Mouse (Mus musculus) hindbrain, postnatal 0 days (tissue): ENCODE measurements at regions not wholly inside any gene's neighbourhood (a gene's known extent, or its start where the extent isn't known, plus 50 kb on each side); places are given as distances from the start of the nearest gene placed in this dataset.
A peak's percentile ranks its signal among the peaks of the same experiment; 100 is the strongest.

Experiments used
- ATAC-seq: fragments of 200-750 bp; cut with Nextera tagmentation; 2 replicates; pipeline ENCODE4 v1.8.0; 2017; ENCODE audit warnings: mild to moderate bottlenecking, moderate TSS enrichment, moderate library complexity
- DNase-seq: peaks from one replicate; pipeline ENCODE4 v3.0.0-alpha.2; 2015; ENCODE audit warnings: low spot score
- H3K27ac ChIP-seq: fragments of 300-500 bp; sonication (generic); 2 replicates; pipeline ENCODE4 v1.5.1; 2014; ENCODE audit warnings: mild to moderate bottlenecking
- H3K27me3 ChIP-seq: fragments of 300-500 bp; sonication (generic); 2 replicates; pipeline ENCODE4 v1.6.1; 2014; ENCODE audit warnings: low read length, mixed read lengths; ENCODE audit not compliant: insufficient read depth
- H3K36me3 ChIP-seq: fragments of 300-500 bp; sonication (generic); 2 replicates; pipeline ENCODE4 v1.6.1; 2014; ENCODE audit warnings: low read length, mixed read lengths; ENCODE audit not compliant: insufficient read depth
- H3K4me1 ChIP-seq: fragments of 300-500 bp; sonication (generic); 2 replicates; pipeline ENCODE4 v1.6.1; 2014; ENCODE audit warnings: antibody characterized with exemption, low read length, mixed read lengths; ENCODE audit not compliant: insufficient read depth
- H3K4me2 ChIP-seq: fragments of 300-500 bp; sonication (generic); 2 replicates; pipeline ENCODE4 v1.6.1; 2014; ENCODE audit warnings: low read depth, mild to moderate bottlenecking, low read length, moderate library complexity, mixed read lengths
- H3K4me3 ChIP-seq: fragments of 300-500 bp; sonication (generic); 2 replicates; pipeline ENCODE4 v1.5.1; 2014; ENCODE audit warnings: low read length
- H3K9ac ChIP-seq: fragments of 300-500 bp; sonication (generic); replicated peaks from 2 replicates; pipeline ENCODE4 v1.6.1; 2014; ENCODE audit warnings: mild to moderate bottlenecking, low read length, moderate library complexity, mixed read lengths
- H3K9me3 ChIP-seq: fragments of 300-500 bp; sonication (generic); 2 replicates; pipeline ENCODE4 v1.6.1; 2016; ENCODE audit warnings: low read length, mixed read lengths
- CTCF ChIP-seq: IDR thresholded peaks from 2 replicates; pipeline ENCODE4 v1.5.1; 2016; ENCODE audit warnings: antibody characterized with exemption, control low read depth, low read depth
- WGBS: fragments of 180-500 bp; shearing (Covaris S2); extraction: QIAGEN DNeasy Blood & Tissue Kit; methylation state at CpG from one replicate; pipeline ENCODE4 v1.1.7; 2014; 5-methylcytosine and 5-hydroxymethylcytosine counted together

- DNase-seq: no peak
- Histone ChIP-seq H3K9me3 (no peaks in the 10 kb centered on the region), H3K4me1 (no peaks in the 10 kb centered on the region), H3K27me3 (no peaks in the 10 kb centered on the region), H3K4me2 (no peak overlapping the region), H3K9ac (no peak overlapping the region), H3K36me3 (no peaks in the 10 kb centered on the region), H3K27ac (no peak overlapping the region), H3K4me3 (no peak overlapping the region)
- no peak for TF ChIP-seq CTCF
- no peak for ATAC-seq
- WGBS: 91% methylated on average over 3 of the region's 3 CpGs
Measured at GRCm38 (mm10) chr9:87971791-87972190, 240.7 kb upstream of the Tbx18 start.

GRCm38 (mm10) chr9:87973531-87973930 is 242.5 kb upstream of the Tbx18 start:
- H3K4me1 ChIP-seq: no peaks in the 10 kb centered on the region
- ATAC-seq (no peak), DNase-seq (peak; percentile 20)
- no peaks in the 10 kb centered on the region for H3K36me3 ChIP-seq
- H3K27ac ChIP-seq: no peak overlapping the region
- H3K9me3 ChIP-seq: no peaks in the 10 kb centered on the region
- H3K9ac ChIP-seq: no peak overlapping the region
- no peak overlapping the region for H3K4me2 ChIP-seq
- no peak overlapping the region for H3K4me3 ChIP-seq
- no peaks in the 10 kb centered on the region for H3K27me3 ChIP-seq
- TF ChIP-seq CTCF: peak; percentile 57
- WGBS: 45% methylated on average over 6 of the region's 6 CpGs

GRCm38 (mm10) chr9:87984910-87985309 is 253.8 kb upstream of the Tbx18 start:
- Histone ChIP-seq H3K4me3 (no peak overlapping the region), H3K27me3 (no peaks in the 10 kb centered on the region), H3K9ac (no peak overlapping the region), H3K4me2 (no peak overlapping the region), H3K9me3 (no peaks in the 10 kb centered on the region), H3K4me1 (no peaks in the 10 kb centered on the region), H3K36me3 (no peaks in the 10 kb centered on the region), H3K27ac (no peak overlapping the region)
- no peak for TF ChIP-seq CTCF
- DNase-seq: no peak
- ATAC-seq: no peak
- WGBS: 59% methylated on average over 3 of the region's 3 CpGs

- no peak for TF ChIP-seq CTCF
- no peaks in the 10 kb centered on the region for H3K4me1 ChIP-seq
- DNase-seq (no peak), ATAC-seq (no peak)
- 31% methylated on average over 4 of the region's 4 CpGs for WGBS
- no peak overlapping the region for H3K27ac ChIP-seq
- H3K9ac ChIP-seq: no peak overlapping the region
- no peak overlapping the region for H3K4me3 ChIP-seq
- no peaks in the 10 kb centered on the region for H3K27me3 ChIP-seq
- H3K4me2 ChIP-seq: no peak overlapping the region
- H3K9me3 ChIP-seq: no peaks in the 10 kb centered on the region
- no peaks in the 10 kb centered on the region for H3K36me3 ChIP-seq
Measured at GRCm38 (mm10) chr9:87985439-87985838, 254.4 kb upstream of the Tbx18 start.

- Histone ChIP-seq H3K36me3 (no peaks in the 10 kb centered on the region), H3K4me3 (no peak overlapping the region), H3K9me3 (no peaks in the 10 kb centered on the region), H3K4me2 (no peak overlapping the region), H3K9ac (no peak overlapping the region), H3K4me1 (no peaks in the 10 kb centered on the region), H3K27ac (no peak overlapping the region), H3K27me3 (no peaks in the 10 kb centered on the region)
- ATAC-seq (no peak), DNase-seq (peak; percentile 17)
- 48% methylated on average over 8 of the region's 8 CpGs for WGBS
- no peak for TF ChIP-seq CTCF
Measured at GRCm38 (mm10) chr9:88005945-88006700, 275.1 kb upstream of the Tbx18 start.

GRCm38 (mm10) chr9:88023752-88024151 is 292.7 kb upstream of the Tbx18 start:
- Histone ChIP-seq H3K4me2 (no peak overlapping the region), H3K4me1 (no peaks in the 10 kb centered on the region), H3K27ac (no peak overlapping the region), H3K36me3 (no peaks in the 10 kb centered on the region), H3K9me3 (no peaks in the 10 kb centered on the region), H3K9ac (no peak overlapping the region), H3K27me3 (no peaks in the 10 kb centered on the region), H3K4me3 (no peak overlapping the region)
- TF ChIP-seq CTCF: no peak
- DNase-seq: no peak
- WGBS: 65% methylated on average over 3 of the region's 3 CpGs
- ATAC-seq: no peak

- Histone ChIP-seq H3K27ac (no peak overlapping the region), H3K4me2 (no peak overlapping the region), H3K9me3 (no peaks in the 10 kb centered on the region), H3K36me3 (no peaks in the 10 kb centered on the region), H3K4me1 (no peaks in the 10 kb centered on the region), H3K4me3 (no peak overlapping the region), H3K27me3 (no peaks in the 10 kb centered on the region), H3K9ac (no peak overlapping the region)
- WGBS: 58% methylated on average over 2 of the region's 2 CpGs
- ATAC-seq (no peak), DNase-seq (no peak)
- no peak for TF ChIP-seq CTCF
Measured at GRCm38 (mm10) chr9:88025936-88026335, 294.9 kb upstream of the Tbx18 start.
